Mouse (Mus musculus): ENCODE results near the gene Olfr362.
"Not testable (repeated sequence)": the region's sequence is repeated elsewhere in the genome, so short reads cannot be mapped to it uniquely, and the experiment has no call there.

The Olfr362 gene

DNA sequence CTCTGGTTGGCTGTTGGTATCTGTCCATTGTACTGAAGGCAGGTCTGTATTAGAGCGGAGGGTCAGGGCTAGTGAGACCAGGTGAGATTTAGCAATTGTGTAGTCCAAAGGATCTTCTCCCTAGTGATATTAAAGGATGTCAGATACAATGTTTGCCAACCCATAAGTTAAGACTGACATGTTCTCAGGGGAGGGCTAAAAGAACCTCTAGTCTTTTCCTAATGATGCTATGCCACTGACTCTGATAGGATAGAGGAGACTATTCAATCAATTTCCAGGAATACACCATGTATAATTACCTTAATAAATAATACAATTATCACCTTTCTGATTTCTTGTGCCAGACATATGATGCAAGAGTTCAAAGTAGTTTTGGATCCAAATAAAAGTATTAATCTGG, at the start of gene Olfr362:
Olfr362 (minus strand) TSS at position 101 of the 400 bp plus-strand sequence.
- in situ Hi-C loops (cut with MboI, MseI), result no loop called here

DNA sequence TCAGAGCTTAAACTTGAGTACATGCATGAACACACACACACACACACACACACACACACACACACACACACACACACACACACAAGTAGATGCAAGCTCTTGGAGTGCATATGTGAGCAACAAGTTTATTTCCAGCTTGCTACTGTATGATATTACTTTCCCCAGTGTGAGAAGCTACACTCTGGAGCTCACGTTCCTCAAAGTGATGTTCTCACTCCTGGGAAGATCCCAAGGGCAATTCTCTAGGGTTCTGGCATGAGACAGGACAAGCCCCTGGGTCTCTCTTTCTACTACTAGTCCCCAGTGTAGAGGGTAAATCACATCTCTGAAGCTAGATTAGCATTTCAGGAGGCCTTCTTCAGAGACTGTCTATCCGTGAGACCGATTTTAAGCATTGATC, 21.3 kb upstream of the Olfr362 start, which contains the start of gene Olfr364-ps1:
Olfr364-ps1 (plus strand) TSS at position 301 of the 400 bp plus-strand sequence.
- in situ Hi-C loops (cut with MboI, MseI), result no loop called here

DNA sequence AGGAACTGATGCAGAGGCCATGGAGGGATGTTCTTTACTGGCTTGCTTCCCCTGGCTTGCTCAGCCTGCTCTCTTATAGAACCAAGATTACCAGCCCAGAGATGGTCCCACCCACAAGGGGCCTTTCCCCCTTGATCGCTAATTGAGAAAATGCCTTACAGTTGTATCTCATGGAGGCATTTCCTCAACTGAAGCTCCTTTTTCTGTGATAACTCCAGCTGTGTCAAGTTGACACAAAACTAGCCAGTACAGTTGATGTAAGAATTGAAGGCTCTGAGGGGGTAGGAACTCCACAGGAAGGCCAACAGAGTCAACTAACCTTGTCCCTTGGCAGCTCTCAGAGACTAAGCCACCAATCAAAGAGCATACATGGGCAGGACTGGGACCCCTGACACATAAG, 28.5 kb downstream of the Olfr362 start, which contains the start of gene Olfr361:
Olfr361 (minus strand) TSS at position 101 of the 400 bp plus-strand sequence.
- in situ Hi-C loops (cut with MboI, MseI), result not testable (repeated sequence)

DNA sequence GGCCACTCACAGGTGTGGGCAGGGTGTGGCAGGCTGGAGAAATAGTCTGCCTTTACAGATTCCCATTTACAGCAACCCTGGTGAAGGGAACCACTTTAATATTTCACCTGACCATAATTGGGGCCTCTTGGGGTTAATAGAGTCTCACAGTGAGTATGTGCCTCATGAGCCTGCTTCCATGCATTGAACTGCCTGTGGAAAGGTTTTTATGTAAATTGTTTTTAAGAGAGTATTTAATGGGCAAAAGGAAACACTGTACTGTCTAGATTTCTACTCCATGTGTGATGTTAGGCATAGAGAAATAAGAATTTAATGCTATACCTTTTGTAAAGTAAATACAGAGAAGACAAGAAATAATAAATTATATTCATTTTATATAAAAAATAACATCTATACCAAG, 52.3 kb downstream of the Olfr362 start, which contains the start of gene Olfr360:
Olfr360 (plus strand) TSS at position 301 of the 400 bp plus-strand sequence.
- in situ Hi-C loops (cut with MboI, MseI), result no loop called here
